Comparison of ENCODE assay signal across 17 mouse cellular contexts in genomic region chr12:81997497-81997896, GRCm38 (mm10).
"Had no signal": no experiment of that assay in that cellular context is flagged by ENCODE, and none has a peak within 500 bp of the region (broad histone marks: within the 10 kb centered on the region; RNA-seq: fewer than 3 reads in every experiment).

No protein-coding gene starts in this region.

- H3K9me3 ChIP-seq: liver, embryonic 13.5 days; megakaryocyte, embryonic 14.5 days; neural tube, embryonic 12.5 days; neural tube, embryonic 15.5 days; stomach, embryonic 15.5 days had no signal

- DNase-seq: kidney, adult 9 months; kidney, postnatal 14 days; kidney, postnatal 4 days; liver, embryonic 13.5 days; lung, adult 2 months; lung, postnatal 14 days; midbrain, embryonic 14.5 days; right cerebral cortex, adult 18-20 months; right cerebral cortex, postnatal 14 days; right cerebral cortex, postnatal 4 days; spleen, adult 18-20 months; thymus, postnatal 36 days had no signal

- H3K4me1 ChIP-seq: liver, embryonic 13.5 days; neural tube, embryonic 12.5 days; neural tube, embryonic 15.5 days had no signal

- H3K27ac ChIP-seq: liver, embryonic 13.5 days; macrophage; neural tube, embryonic 12.5 days; neural tube, embryonic 15.5 days; stomach, embryonic 15.5 days had no signal

- H3K4me3 ChIP-seq: liver, embryonic 13.5 days; megakaryocyte, embryonic 14.5 days; neural tube, embryonic 12.5 days; neural tube, embryonic 15.5 days; stomach, embryonic 15.5 days had no signal

- H3K9ac ChIP-seq: liver, embryonic 13.5 days; neural tube, embryonic 12.5 days; neural tube, embryonic 15.5 days; stomach, embryonic 15.5 days had no signal
